Mouse (Mus musculus): ENCODE data around the gene Sema5a.

DNA sequence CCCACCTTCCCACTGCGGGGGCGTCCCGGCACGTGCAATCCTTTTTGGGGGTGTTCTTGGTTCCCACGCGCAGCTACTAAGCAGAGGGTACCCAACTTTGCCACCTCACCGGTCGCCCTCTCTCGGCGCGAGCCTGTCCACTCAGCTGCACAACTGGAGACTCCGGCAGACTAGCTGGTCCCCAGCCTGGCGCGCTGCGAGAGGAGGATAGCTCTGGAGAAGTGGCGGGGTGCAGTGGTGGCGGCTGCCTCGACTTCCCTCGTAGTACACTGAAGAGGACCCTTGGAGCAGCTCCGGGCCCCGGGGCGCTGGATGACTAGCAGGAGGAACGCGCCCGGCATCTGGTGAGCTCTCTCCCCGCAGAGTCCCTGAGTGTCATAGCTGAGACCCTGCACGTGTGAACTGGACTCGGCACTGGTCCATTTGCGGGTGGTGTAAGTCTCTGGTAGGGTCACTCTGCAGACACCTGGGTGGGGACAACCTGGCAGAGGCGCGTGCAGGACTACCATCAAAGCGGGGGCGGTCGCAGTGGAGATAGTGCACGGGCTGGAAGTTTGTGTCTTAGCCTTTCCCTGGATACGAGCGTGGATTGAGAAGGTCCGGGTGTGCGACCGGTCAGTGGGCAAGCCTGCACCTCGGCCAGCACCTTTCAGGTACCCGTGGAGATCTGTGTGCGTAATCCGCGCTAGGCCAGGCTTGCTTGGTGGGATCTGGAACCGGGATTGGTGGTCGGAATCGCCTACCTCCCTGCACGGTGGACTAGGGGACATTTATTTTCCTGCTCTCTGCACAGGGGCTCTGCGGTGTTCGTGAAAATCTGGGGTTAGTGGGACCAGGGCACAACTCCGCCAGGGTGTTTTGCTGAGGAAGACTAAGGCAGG is 586 bp downstream of the Sema5a start:
- TF ChIP-seq CTCF (IDR thresholded peaks at IDR 0.05; ENCODE audit: control insufficient read depth, insufficient read depth, low read length) (no peak), POLR2A (IDR thresholded peaks at IDR 0.05; ENCODE audit: borderline replicate concordance, control insufficient read depth, low read depth, low read length) (no peak)
